In the genomic region with DNA sequence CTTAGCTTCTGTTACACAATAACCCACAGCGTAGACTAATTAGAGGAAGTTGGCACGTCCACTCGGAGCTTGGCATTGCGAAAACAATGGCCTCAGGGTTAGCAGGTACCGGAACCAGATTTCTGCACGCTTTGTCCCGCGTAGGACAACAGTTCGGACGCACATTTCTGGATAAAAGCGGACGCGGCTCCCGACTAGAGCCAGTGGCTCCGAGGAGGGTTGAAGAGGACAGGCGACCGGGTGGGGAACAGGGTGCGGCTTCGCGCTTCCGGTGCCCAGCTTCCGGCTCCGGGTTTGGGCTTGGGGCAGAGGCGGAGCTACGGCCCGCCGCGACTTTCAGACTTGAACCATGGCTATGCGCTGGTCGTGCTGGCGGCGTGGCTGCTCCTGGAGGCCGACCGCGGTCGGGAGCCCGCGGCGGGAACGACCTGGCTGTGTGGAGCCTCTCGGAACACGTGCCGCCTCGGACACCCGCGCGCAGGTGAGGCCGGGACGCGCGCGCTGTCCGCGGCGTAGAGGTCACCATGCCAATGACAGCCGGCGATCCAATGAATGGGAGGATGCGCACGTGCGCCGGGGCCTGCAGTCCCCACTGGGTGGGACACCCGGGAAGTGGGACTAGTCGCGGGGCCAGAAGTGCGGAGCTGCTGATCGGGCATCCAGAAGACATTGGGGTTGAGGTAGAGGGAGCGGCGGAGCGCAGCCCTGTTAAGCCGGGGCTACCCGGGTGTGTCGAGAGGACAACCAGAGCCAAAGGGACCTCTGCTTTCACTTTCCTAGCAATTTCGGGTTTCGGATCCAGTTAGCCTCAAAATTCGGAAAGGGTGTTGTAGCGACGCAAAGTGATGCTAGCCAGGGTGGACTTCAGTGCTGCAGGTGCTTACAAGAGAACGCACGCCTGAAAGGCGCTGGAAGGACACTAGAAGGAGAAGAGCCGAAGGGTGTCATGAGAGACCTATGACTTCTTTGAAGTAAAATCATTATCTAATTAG, we compare ENCODE assay signal across 8 mouse cellular contexts. TPM values are rescaled to one million over a fixed set of nuclear protein-coding genes. Genes with fewer than 3 reads are reported as not detected.
DNase-seq lines count a peak whose midpoint lies in the region; ATAC-seq lines count a peak whose summit lies in the region.

A gene (plus strand): TSS at position 241 of the 992 bp plus-strand sequence.

- peak within 1 kb of the TSS; percentile 64 for H3K9ac ChIP-seq in intestine, embryonic 14.5 days (ENCODE audit: low read length)

- peak within 1 kb of the TSS; percentile 75 for H3K4me2 ChIP-seq in intestine, embryonic 14.5 days (ENCODE audit: low read length)

- H3K27me3 ChIP-seq in intestine, embryonic 14.5 days (replicated peaks; ENCODE audit: control insufficient read depth, insufficient read depth, low read length): no peaks in the 10 kb centered on the region

- H3K4me1 ChIP-seq in intestine, embryonic 14.5 days (replicated peaks; ENCODE audit: control insufficient read depth, insufficient read depth, low read length): no peaks in the 10 kb centered on the region

- peak within 1 kb of the TSS; percentile 70 for H3K27ac ChIP-seq in intestine, embryonic 14.5 days (ENCODE audit: low read depth)

- no peaks in the 10 kb centered on the region for H3K9me3 ChIP-seq in intestine, embryonic 14.5 days (ENCODE audit: control insufficient read depth, low read length)

- under 1% methylated on average over 81 of the region's 81 CpGs for WGBS in intestine, embryonic 14.5 days

- intact Hi-C loops in left cerebral cortex, postnatal 14 days (cut with DNase I): loop anchor here (1.0 to 2.0 kb wide), 2 partner anchors 145 to 173 kb away; a partner anchor contains a TSS

- ATAC-seq in intestine, embryonic 14.5 days (replicated peaks; ENCODE audit: low FRiP score, low TSS enrichment, low read depth): peak; percentile 98

- H3K4me3 ChIP-seq in intestine, embryonic 14.5 days (ENCODE audit: low read depth, low read length): peak within 1 kb of the TSS; percentile 94

- DNase-seq in adrenal gland, adult 18-20 months (ENCODE audit: low spot score in 2 of 2): peak; percentile 83 to 85
- peak; percentile 93 for DNase-seq in embryo, embryonic 11 days
- DNase-seq in gastrocnemius, postnatal 25 days: peak; percentile 89
- peak; percentile 96 for DNase-seq in intestine, embryonic 14.5 days (ENCODE audit: low spot score)
- DNase-seq in left cerebral cortex, postnatal 14 days (ENCODE audit: low spot score in 2 of 2): peak; percentile 89 to 94
- DNase-seq in mesoderm, embryonic 11.5 days (ENCODE audit: low read depth, low spot score): peak; percentile 90
- peak; percentile 84 to 90 for DNase-seq in right cerebral cortex, postnatal 36 days (ENCODE audit: low spot score in 2 of 2)
- DNase-seq in yolk sac, embryonic 10.5 days (ENCODE audit: low spot score): peak; percentile 92

- no peaks in the 10 kb centered on the region for H3K36me3 ChIP-seq in intestine, embryonic 14.5 days (ENCODE audit: control insufficient read depth, insufficient read depth, low read length)

RNA-seq across cellular contexts. Expression of the gene that starts here (rescaled TPM):
- total RNA-seq in adrenal gland, adult 18-20 months (2021): 10 to 100 TPM in 1 of 2 experiments, 1 to 10 TPM in 1; 7.2 to 11.0 TPM
- total RNA-seq in gastrocnemius, postnatal 25 days (2021): 10 to 100 TPM; 13.2 to 16.0 TPM
- polyA plus RNA-seq in intestine, embryonic 14.5 days (2014; fragmentation: Nextera tagmentation; extraction: Ambion mirVana): 27.7 and 29.6 TPM in 2 replicates
- total RNA-seq in left cerebral cortex, postnatal 14 days (2021): 10 to 100 TPM; 14.6 to 15.0 TPM

Comparison
In these comparisons a context has a peak if more than half of its experiments do, and no peak if none do; other contexts are left out.
1. Peak in every context shown above with its lines: DNase-seq, ATAC-seq, H3K4me3 ChIP-seq and H3K27ac ChIP-seq.